Mouse (Mus musculus) testis, adult 2 months (tissue): ENCODE data around the gene Grip1.
"Not testable (repeated sequence)": the region's sequence is repeated elsewhere in the genome, so short reads cannot be mapped to it uniquely, and the experiment has no call there.

ENCODE experiments used
- CTCF ChIP-seq: fragments of 200-500 bp; IDR thresholded peaks from 2 replicates; pipeline ENCODE4 v1.5.1; 2012; ENCODE audit warnings: low read depth, mild to moderate bottlenecking, inconsistent platforms, low read length, moderate library complexity; ENCODE audit not compliant: control insufficient read depth, insufficient read depth, insufficient replicate concordance
- POLR2A ChIP-seq: fragments of 200-500 bp; IDR thresholded peaks from 2 replicates; pipeline ENCODE4 v1.6.1; 2012; ENCODE audit warnings: low read depth, mild to moderate bottlenecking, inconsistent platforms, low read length, moderate library complexity; ENCODE audit not compliant: control insufficient read depth

- not testable (repeated sequence) for TF ChIP-seq POLR2A, CTCF
Observed at GRCm38 (mm10) chr10:120113482-120113881, 659.9 kb downstream of the Grip1 start.
